Mouse (Mus musculus): Measurements from ENCODE around the gene Fam178b.

- TF ChIP-seq CTCF (IDR thresholded peaks at IDR 0.05; ENCODE audit: low read depth, low read length) (no peak), EP300 (IDR thresholded peaks at IDR 0.05; ENCODE audit: insufficient read depth, low read depth, low read length) (no peak), POLR2A (IDR thresholded peaks at IDR 0.05; ENCODE audit: insufficient read depth, low read length) (no peak)
Observed at GRCm38 (mm10) chr1:36531461-36531860, 151.5 kb downstream of the Fam178b start.
